Mouse (Mus musculus): Measurements from ENCODE around the gene Srp54b.
"Not testable (repeated sequence)": the region's sequence is repeated elsewhere in the genome, so short reads cannot be mapped to it uniquely, and the experiment has no call there.

GRCm38 (mm10) chr12:55135540-55135939 lies 19.4 kb upstream of the Srp54b start:
- TF ChIP-seq CTCF (IDR thresholded peaks at IDR 0.05; ENCODE audit: extremely low read depth, insufficient read depth, insufficient read length, insufficient replicate concordance); POLR2A (IDR thresholded peaks at IDR 0.05; ENCODE audit: low read depth, low read length): not testable (repeated sequence)
